Comparison of ENCODE assay signal across 26 mouse cellular contexts in the genomic region with DNA sequence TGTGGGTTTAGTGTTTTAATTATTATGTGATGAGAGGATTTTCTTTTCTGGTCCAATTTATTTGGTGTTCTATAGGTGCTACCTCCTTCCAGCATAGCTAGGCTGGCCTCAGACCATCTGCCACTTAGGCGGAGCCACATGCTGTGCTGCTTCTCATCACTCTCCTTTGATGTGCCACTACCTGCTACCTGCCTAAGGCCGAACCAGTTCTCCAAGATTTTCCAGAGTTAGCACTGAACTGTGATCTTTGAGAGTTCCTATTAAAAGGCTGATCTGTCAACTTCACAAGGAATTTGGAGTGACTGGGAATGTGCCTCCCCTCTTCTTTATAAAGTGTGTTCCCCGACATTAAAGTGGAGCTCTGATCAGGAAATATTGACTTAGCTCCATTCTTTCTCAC.
A peak's percentile ranks its signal among the peaks of the same experiment; 100 is the strongest.
DNase-seq lines count a peak whose midpoint lies in the region; ATAC-seq lines count a peak whose summit lies in the region.
"Had no signal": no experiment of that assay in that cellular context is flagged by ENCODE, and none has a peak within 500 bp of the region (broad histone marks: within the 10 kb centered on the region; RNA-seq: fewer than 3 reads in every experiment).

No protein-coding gene starts in this region.

- H3K4me2 ChIP-seq in embryonic facial prominence, embryonic 11.5 days (ENCODE audit: low read depth, low read length), result no peak overlapping the region
- H3K4me2 ChIP-seq in lung, embryonic 16.5 days (ENCODE audit: low read depth, low read length), result no peak overlapping the region
- H3K4me2 ChIP-seq: embryonic facial prominence, embryonic 13.5 days; forebrain, embryonic 13.5 days; forebrain, embryonic 15.5 days had no signal

- DNase-seq in embryonic facial prominence, embryonic 11.5 days (ENCODE audit: low spot score), result peak; percentile 1
- no peak for DNase-seq in embryonic facial prominence, embryonic 10.5 days (ENCODE audit: low spot score)
- DNase-seq in lung, postnatal 25 days (ENCODE audit: low spot score), result no peak
- peak; percentile 10 for DNase-seq in testis, postnatal 14 days (ENCODE audit: low spot score)
- no peak for DNase-seq in testis, postnatal 10 days (ENCODE audit: low spot score)
- no peak for DNase-seq in limb, embryonic 10.5 days (ENCODE audit: low spot score)
- DNase-seq: adrenal gland, adult 2 months; adrenal gland, postnatal 10 days; adrenal gland, postnatal 25 days; B cell, adult 2 months; cerebellum, adult 11 months; cerebellum, adult 18-20 months; cerebellum, adult 8-10 months; cerebellum, adult 9-11 months; cerebellum, postnatal 14 days; cerebellum, postnatal 36 days; embryo, embryonic 11 days; forebrain, postnatal 0 days had no signal

- no peaks in the 10 kb centered on the region for H3K36me3 ChIP-seq in embryonic facial prominence, embryonic 11.5 days (replicated peaks; ENCODE audit: control insufficient read depth, insufficient read depth, low read depth, low read length)
- H3K36me3 ChIP-seq in embryonic facial prominence, embryonic 10.5 days (replicated peaks), result no peaks in the 10 kb centered on the region
- no peaks in the 10 kb centered on the region for H3K36me3 ChIP-seq in lung, embryonic 16.5 days (ENCODE audit: control insufficient read depth, insufficient read depth, low read length)
- no peaks in the 10 kb centered on the region for H3K36me3 ChIP-seq in limb, embryonic 10.5 days
- H3K36me3 ChIP-seq: embryonic facial prominence, embryonic 13.5 days; forebrain, embryonic 15.5 days; G1E had no signal

- no peaks in the 10 kb centered on the region for H3K9me3 ChIP-seq in embryonic facial prominence, embryonic 11.5 days (replicated peaks; ENCODE audit: control insufficient read depth, low read length)
- no peaks in the 10 kb centered on the region for H3K9me3 ChIP-seq in embryonic facial prominence, embryonic 10.5 days
- no peaks in the 10 kb centered on the region for H3K9me3 ChIP-seq in lung, embryonic 16.5 days (ENCODE audit: control insufficient read depth, low read length)
- no peaks in the 10 kb centered on the region for H3K9me3 ChIP-seq in limb, embryonic 10.5 days (replicated peaks)
- H3K9me3 ChIP-seq: embryonic facial prominence, embryonic 13.5 days; forebrain, embryonic 13.5 days; forebrain, embryonic 15.5 days had no signal

- H3K27me3 ChIP-seq in embryonic facial prominence, embryonic 11.5 days (ENCODE audit: control insufficient read depth, insufficient read depth, low read length), result no peaks in the 10 kb centered on the region
- H3K27me3 ChIP-seq in embryonic facial prominence, embryonic 10.5 days (replicated peaks; ENCODE audit: low read depth, poor library complexity, severe bottlenecking), result no peaks in the 10 kb centered on the region
- no peaks in the 10 kb centered on the region for H3K27me3 ChIP-seq in lung, embryonic 16.5 days (ENCODE audit: control insufficient read depth, insufficient read depth, low read depth, low read length)
- H3K27me3 ChIP-seq in limb, embryonic 10.5 days (ENCODE audit: low read depth, poor library complexity, severe bottlenecking), result no peaks in the 10 kb centered on the region
- H3K27me3 ChIP-seq: CH12.LX; embryonic facial prominence, embryonic 13.5 days; forebrain, embryonic 13.5 days; forebrain, embryonic 15.5 days; Patski had no signal

- 79% methylated on average over 3 of the region's 3 CpGs for WGBS in embryonic facial prominence, embryonic 11.5 days
- 80% methylated on average over 3 of the region's 3 CpGs for WGBS in embryonic facial prominence, embryonic 10.5 days
- whole genome bisulfite sequencing in lung, embryonic 16.5 days, result 42% methylated on average over 3 of the region's 3 CpGs
- WGBS in limb, embryonic 10.5 days, result 64% methylated on average over 3 of the region's 3 CpGs

- H3K9ac ChIP-seq in embryonic facial prominence, embryonic 11.5 days (replicated peaks; ENCODE audit: low read length), result no peak overlapping the region
- no peak overlapping the region for H3K9ac ChIP-seq in lung, embryonic 16.5 days (ENCODE audit: low read length)
- H3K9ac ChIP-seq: embryonic facial prominence, embryonic 13.5 days; forebrain, embryonic 13.5 days; forebrain, embryonic 15.5 days; forebrain, postnatal 0 days had no signal

- no peak overlapping the region for H3K4me3 ChIP-seq in embryonic facial prominence, embryonic 11.5 days (ENCODE audit: low read depth, low read length)
- no peak overlapping the region for H3K4me3 ChIP-seq in embryonic facial prominence, embryonic 10.5 days
- H3K4me3 ChIP-seq in lung, embryonic 16.5 days (ENCODE audit: low read length), result no peak overlapping the region
- H3K4me3 ChIP-seq in limb, embryonic 10.5 days, result no peak overlapping the region
- H3K4me3 ChIP-seq: embryonic facial prominence, embryonic 13.5 days; forebrain, embryonic 13.5 days; forebrain, embryonic 15.5 days had no signal

- ATAC-seq in embryonic facial prominence, embryonic 11.5 days (replicated peaks; ENCODE audit: insufficient number of reproducible peaks, low FRiP score, low TSS enrichment, low read depth), result no peak
- ATAC-seq in lung, embryonic 16.5 days (ENCODE audit: low read depth), result peak; percentile 65
- ATAC-seq: CD4-positive, CD25-positive, alpha-beta regulatory T cell, adult 4 months; forebrain, embryonic 13.5 days; forebrain, embryonic 15.5 days; forebrain, postnatal 0 days; Patski had no signal

- no peak overlapping the region for H3K27ac ChIP-seq in embryonic facial prominence, embryonic 11.5 days (replicated peaks; ENCODE audit: low read depth, low read length)
- H3K27ac ChIP-seq in embryonic facial prominence, embryonic 10.5 days (replicated peaks), result no peak overlapping the region
- no peak overlapping the region for H3K27ac ChIP-seq in lung, embryonic 16.5 days (ENCODE audit: low read length)
- H3K27ac ChIP-seq in limb, embryonic 10.5 days, result no peak overlapping the region
- H3K27ac ChIP-seq: embryonic facial prominence, embryonic 13.5 days; forebrain, embryonic 13.5 days; forebrain, embryonic 15.5 days had no signal

- no peaks in the 10 kb centered on the region for H3K4me1 ChIP-seq in embryonic facial prominence, embryonic 11.5 days (ENCODE audit: control insufficient read depth, insufficient read depth, low read length)
- no peaks in the 10 kb centered on the region for H3K4me1 ChIP-seq in embryonic facial prominence, embryonic 10.5 days
- no peaks in the 10 kb centered on the region for H3K4me1 ChIP-seq in lung, embryonic 16.5 days (replicated peaks; ENCODE audit: control insufficient read depth, insufficient read depth, low read length)
- H3K4me1 ChIP-seq in limb, embryonic 10.5 days, result no peaks in the 10 kb centered on the region
- H3K4me1 ChIP-seq: embryonic facial prominence, embryonic 13.5 days; forebrain, embryonic 13.5 days; forebrain, embryonic 15.5 days had no signal

Comparison
In these comparisons a context has a peak if more than half of its experiments do, and no peak if none do; other contexts are left out.
1. DNase-seq: peak in embryonic facial prominence, embryonic 11.5 days (single experiment) and testis, postnatal 14 days (single experiment); none in embryonic facial prominence, embryonic 10.5 days (single experiment), lung, postnatal 25 days (single experiment), testis, postnatal 10 days (single experiment) and limb, embryonic 10.5 days (single experiment).